Mouse (Mus musculus) c-Kit-positive CD71-positive TER-119-positive erythroid progenitor cells, embryonic 14.5 days (primary cell): ENCODE results near the gene Tmtc2.

Experiments used
- DNase-seq: peaks from one replicate; pipeline ENCODE4 v3.0.0-alpha.2; 2013; ENCODE audit warnings: low spot score

The Tmtc2 gene

GRCm38 (mm10) chr10:105405856-105406527 lies 168.3 kb downstream of the Tmtc2 start:
- DNase-seq, result no peak

GRCm38 (mm10) chr10:105403931-105404330 lies 170.3 kb downstream of the Tmtc2 start:
- no peak for DNase-seq

- no peak for DNase-seq
These were observed 171.8 kb downstream of the Tmtc2 start for GRCm38 (mm10) chr10:105402481-105402779.

GRCm38 (mm10) chr10:105401754-105402480 lies 172.3 kb downstream of the Tmtc2 start:
- DNase-seq, result no peak

- DNase-seq, result no peak
These were observed 174.9 kb downstream of the Tmtc2 start for GRCm38 (mm10) chr10:105399316-105399715.

GRCm38 (mm10) chr10:105384065-105384464 lies 190.2 kb downstream of the Tmtc2 start:
- DNase-seq, result no peak

GRCm38 (mm10) chr10:105381705-105382104 lies 192.5 kb downstream of the Tmtc2 start:
- DNase-seq, result no peak

- no peak for DNase-seq
These were observed 193.0 kb downstream of the Tmtc2 start for GRCm38 (mm10) chr10:105381202-105381601.

- no peak for DNase-seq
These were observed 193.7 kb downstream of the Tmtc2 start for GRCm38 (mm10) chr10:105380584-105380983.

- no peak for DNase-seq
These were observed 196.5 kb downstream of the Tmtc2 start for GRCm38 (mm10) chr10:105377711-105378110.

GRCm38 (mm10) chr10:105373265-105373664 lies 201.0 kb downstream of the Tmtc2 start:
- DNase-seq, result peak; percentile 11

GRCm38 (mm10) chr10:105368242-105368641 lies 206.0 kb downstream of the Tmtc2 start:
- DNase-seq, result no peak

GRCm38 (mm10) chr10:105364480-105364879 lies 209.8 kb downstream of the Tmtc2 start:
- DNase-seq, result no peak

GRCm38 (mm10) chr10:105350301-105350700 lies 223.9 kb downstream of the Tmtc2 start:
- DNase-seq, result no peak

GRCm38 (mm10) chr10:105345920-105346319 lies 228.3 kb downstream of the Tmtc2 start:
- DNase-seq, result no peak

GRCm38 (mm10) chr10:105332856-105333255 lies 241.4 kb downstream of the Tmtc2 start:
- DNase-seq, result no peak

- DNase-seq, result no peak
These were observed 243.9 kb downstream of the Tmtc2 start for GRCm38 (mm10) chr10:105330327-105330726.

GRCm38 (mm10) chr10:105323646-105324192 lies 250.5 kb downstream of the Tmtc2 start:
- DNase-seq, result no peak

GRCm38 (mm10) chr10:105319299-105320057 lies 254.8 kb downstream of the Tmtc2 start:
- no peak for DNase-seq

GRCm38 (mm10) chr10:105318869-105319268 lies 255.4 kb downstream of the Tmtc2 start:
- no peak for DNase-seq

- no peak for DNase-seq
These were observed 261.3 kb downstream of the Tmtc2 start for GRCm38 (mm10) chr10:105312986-105313385.

- no peak for DNase-seq
These were observed 276.7 kb downstream of the Tmtc2 start for GRCm38 (mm10) chr10:105297560-105297959.

GRCm38 (mm10) chr10:105292961-105293360 lies 281.3 kb downstream of the Tmtc2 start:
- no peak for DNase-seq
